Mouse (Mus musculus) kidney, adult 2 months (tissue): Measurements from ENCODE around the gene Usp46.

ENCODE experiments used
- CTCF ChIP-seq: fragments of 200-500 bp; conservative IDR thresholded peaks from 2 replicates; pipeline ENCODE4 v1.5.1; 2011; ENCODE audit warnings: low read depth, mild to moderate bottlenecking, control low read depth, low read length, moderate library complexity, mixed read lengths; ENCODE audit not compliant: insufficient read depth, insufficient read length
- POLR2A ChIP-seq: fragments of 200-500 bp; IDR thresholded peaks from one replicate; pipeline ENCODE4 v1.6.1; 2011; ENCODE audit warnings: low read depth, low read length, control low read depth

DNA sequence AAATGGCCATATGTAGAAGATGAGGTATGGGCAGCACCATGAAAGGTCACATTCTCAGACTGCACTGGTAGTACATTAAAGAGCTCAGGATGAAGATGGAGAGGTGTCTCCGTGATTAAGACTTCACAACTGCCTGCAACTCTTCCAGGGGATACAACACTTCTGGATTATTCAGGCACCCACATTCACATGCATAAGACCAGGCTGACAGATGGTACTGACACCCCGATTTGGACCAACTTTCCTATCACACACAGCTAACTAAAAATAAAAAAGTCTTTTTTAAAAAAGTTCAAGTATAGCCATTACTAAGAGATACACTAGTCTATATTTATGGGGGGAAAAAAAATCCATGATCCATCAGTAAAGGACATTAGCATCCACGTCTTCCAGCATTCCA is 112.5 kb downstream of the Usp46 start:
- TF ChIP-seq CTCF (no peak), POLR2A (no peak)
